Mouse (Mus musculus) embryonic facial prominence, embryonic 14.5 days (tissue): Measurements from ENCODE around the gene 1700001L19Rik. TPM values are rescaled to one million over a fixed set of nuclear protein-coding genes. Genes with fewer than 3 reads are reported as not detected.
A peak's percentile ranks its signal among the peaks of the same experiment; 100 is the strongest.
"Not testable (repeated sequence)": the region's sequence is repeated elsewhere in the genome, so short reads cannot be mapped to it uniquely, and the experiment has no call there.

ENCODE experiments used
- ATAC-seq: fragments of 200-750 bp; cut with Nextera tagmentation; 2 replicates; pipeline ENCODE4 v1.8.0; 2017; ENCODE audit warnings: low read depth, moderate number of reproducible peaks, moderate TSS enrichment
- DNase-seq: peaks from one replicate; pipeline ENCODE4 v3.0.0-alpha.2; 2015; ENCODE audit warnings: low spot score
- H3K27ac ChIP-seq: fragments of 300-500 bp; sonication (generic); replicated peaks from 2 replicates; pipeline ENCODE4 v1.5.1; 2014; ENCODE audit warnings: low read depth, mild to moderate bottlenecking, low read length, moderate library complexity
- H3K27me3 ChIP-seq: fragments of 300-500 bp; sonication (generic); replicated peaks from 2 replicates; pipeline ENCODE4 v1.6.1; 2014; ENCODE audit warnings: low read length; ENCODE audit not compliant: control insufficient read depth, insufficient read depth
- H3K36me3 ChIP-seq: fragments of 300-500 bp; sonication (generic); 2 replicates; pipeline ENCODE4 v1.6.1; 2014; ENCODE audit warnings: low read length, mixed read lengths; ENCODE audit not compliant: control insufficient read depth, insufficient read depth
- H3K4me1 ChIP-seq: fragments of 300-500 bp; sonication (generic); 2 replicates; pipeline ENCODE4 v1.6.1; 2014; ENCODE audit warnings: antibody characterized with exemption, low read length; ENCODE audit not compliant: control insufficient read depth, insufficient read depth
- H3K4me2 ChIP-seq: fragments of 300-500 bp; sonication (generic); 2 replicates; pipeline ENCODE4 v1.6.1; 2014; ENCODE audit warnings: low read depth, mild to moderate bottlenecking, low read length, moderate library complexity, mixed read lengths
- H3K4me3 ChIP-seq: fragments of 300-500 bp; sonication (generic); 2 replicates; pipeline ENCODE4 v1.5.1; 2014; ENCODE audit warnings: low read depth, mild to moderate bottlenecking, low read length
- H3K9ac ChIP-seq: fragments of 300-500 bp; sonication (generic); 2 replicates; pipeline ENCODE4 v1.6.1; 2014; ENCODE audit warnings: low read depth, mild to moderate bottlenecking, low read length, moderate library complexity, mixed read lengths
- H3K9me3 ChIP-seq: fragments of 300-500 bp; sonication (generic); 2 replicates; pipeline ENCODE4 v1.6.1; 2016; ENCODE audit warnings: low read length; ENCODE audit not compliant: control insufficient read depth
- WGBS: fragments of 180-500 bp; shearing (Covaris S2); extraction: QIAGEN DNeasy Blood & Tissue Kit; methylation state at CpG from one replicate; pipeline ENCODE4 v1.1.7; 2014; 5-methylcytosine and 5-hydroxymethylcytosine counted together
- polyA plus RNA-seq: library from polyadenylated mRNA; unstranded; fragments of >200 nt; fragmentation: Nextera tagmentation; extraction: Ambion mirVana; gene quantifications from 2 replicates; pipeline ENCODE4 v1.2.1, GENCODE M21; 2014

Gene 1700001L19Rik
- 1.4 and 2.5 TPM in 2 replicates for polyA plus RNA-seq

- Histone ChIP-seq H3K36me3 (peaks cover 10% of the 10 kb centered on the region), H3K4me2 (peak within 1 kb of the TSS; percentile 39), H3K27me3 (no peaks in the 10 kb centered on the region), H3K4me3 (peak within 1 kb of the TSS; percentile 17; the same call in 1 of the 2 replicates), H3K4me1 (peaks cover 3% of the 10 kb centered on the region; the same call in 1 of the 2 replicates), H3K27ac (no peak within 1 kb of the TSS), H3K9ac (no peak within 1 kb of the TSS), H3K9me3 (no peaks in the 10 kb centered on the region)
- no peak for DNase-seq
- 12% methylated on average over 10 of the region's 10 CpGs for WGBS
- ATAC-seq = no peak
Observed at GRCm38 (mm10) chr13:68597199-68597598, at the start of gene 1700001L19Rik. Gene 1700001L19Rik, plus strand, starts transcription at chr13:68597421.

- H3K4me1 ChIP-seq, DNase-seq, H3K9ac ChIP-seq, H3K27ac ChIP-seq, H3K27me3 ChIP-seq, H3K9me3 ChIP-seq, H3K4me3 ChIP-seq, ATAC-seq, H3K36me3 ChIP-seq, H3K4me2 ChIP-seq: not testable (repeated sequence)
- 29% methylated on average over 4 of the region's 6 CpGs for WGBS
Observed at GRCm38 (mm10) chr13:68553391-68553790, 43.8 kb upstream of the 1700001L19Rik start.

GRCm38 (mm10) chr13:68568110-68568509, 29.1 kb upstream of the 1700001L19Rik start:
- no peak for DNase-seq
- Histone ChIP-seq H3K4me2 (no peak overlapping the region), H3K4me1 (no peaks in the 10 kb centered on the region), H3K9me3 (no peaks in the 10 kb centered on the region), H3K27me3 (no peaks in the 10 kb centered on the region), H3K36me3 (peaks cover 79% of the 10 kb centered on the region), H3K4me3 (no peak overlapping the region), H3K27ac (no peak overlapping the region), H3K9ac (no peak overlapping the region)
- WGBS = 95% methylated on average over 9 of the region's 9 CpGs
- ATAC-seq = no peak

- DNase-seq (no peak), ATAC-seq (no peak)
- Histone ChIP-seq H3K4me3 (no peak overlapping the region), H3K36me3 (peaks cover 75% of the 10 kb centered on the region), H3K27ac (no peak overlapping the region), H3K4me2 (no peak overlapping the region), H3K27me3 (no peaks in the 10 kb centered on the region), H3K9me3 (no peaks in the 10 kb centered on the region), H3K9ac (no peak overlapping the region), H3K4me1 (no peaks in the 10 kb centered on the region)
- 90% methylated on average over 11 of the region's 11 CpGs for WGBS
Observed at GRCm38 (mm10) chr13:68568548-68568947, 28.7 kb upstream of the 1700001L19Rik start.

- H3K4me1 ChIP-seq = no peaks in the 10 kb centered on the region
- H3K9me3 ChIP-seq = no peaks in the 10 kb centered on the region
- no peak overlapping the region for H3K9ac ChIP-seq
- no peak for ATAC-seq
- H3K27me3 ChIP-seq = no peaks in the 10 kb centered on the region
- H3K4me3 ChIP-seq = no peak overlapping the region
- peaks cover 67% of the 10 kb centered on the region for H3K36me3 ChIP-seq
- no peak overlapping the region for H3K4me2 ChIP-seq
- DNase-seq = peak; percentile 78
- WGBS = 69% methylated on average over 17 of the region's 17 CpGs
- H3K27ac ChIP-seq = no peak overlapping the region
Observed at GRCm38 (mm10) chr13:68569589-68570336, 27.5 kb upstream of the 1700001L19Rik start.

- no peak for DNase-seq
Observed at GRCm38 (mm10) chr13:68572247-68572646, 25.0 kb upstream of the 1700001L19Rik start.

GRCm38 (mm10) chr13:68572966-68573913, 24.0 kb upstream of the 1700001L19Rik start:
- no peaks in the 10 kb centered on the region for H3K27me3 ChIP-seq
- H3K4me3 ChIP-seq = no peak overlapping the region
- ATAC-seq (peak; percentile 66), DNase-seq (peak; percentile 62)
- WGBS = 57% methylated on average over 10 of the region's 10 CpGs
- no peak overlapping the region for H3K4me2 ChIP-seq
- H3K36me3 ChIP-seq = peaks cover 55% of the 10 kb centered on the region; the same call in 1 of the 2 replicates
- no peak overlapping the region for H3K9ac ChIP-seq
- no peaks in the 10 kb centered on the region for H3K4me1 ChIP-seq
- H3K27ac ChIP-seq = peak overlapping the region; percentile 52; the same call in 1 of the 2 replicates
- no peaks in the 10 kb centered on the region for H3K9me3 ChIP-seq

More at GRCm38 (mm10) chr13:68572247-68572646, 25.0 kb upstream of the 1700001L19Rik start:
- Histone ChIP-seq H3K27ac (no peak overlapping the region), H3K4me1 (no peaks in the 10 kb centered on the region), H3K9ac (no peak overlapping the region), H3K4me3 (no peak overlapping the region), H3K36me3 (peaks cover 63% of the 10 kb centered on the region), H3K9me3 (no peaks in the 10 kb centered on the region), H3K4me2 (no peak overlapping the region), H3K27me3 (no peaks in the 10 kb centered on the region)
- WGBS = 86% methylated on average over 19 of the region's 19 CpGs
- ATAC-seq = no peak

- Histone ChIP-seq H3K36me3 (peaks cover 56% of the 10 kb centered on the region; the same call in 1 of the 2 replicates), H3K27me3 (no peaks in the 10 kb centered on the region), H3K4me3 (no peak overlapping the region), H3K9ac (no peak overlapping the region), H3K9me3 (no peaks in the 10 kb centered on the region), H3K4me1 (no peaks in the 10 kb centered on the region), H3K4me2 (no peak overlapping the region), H3K27ac (no peak overlapping the region)
- ATAC-seq = no peak
- no peak for DNase-seq
- WGBS = 74% methylated on average over 4 of the region's 4 CpGs
Observed at GRCm38 (mm10) chr13:68574398-68574797, 22.8 kb upstream of the 1700001L19Rik start.
